Mouse (Mus musculus) stomach, embryonic 16.5 days (tissue): Measurements from ENCODE around the gene Eif3f. TPM values are rescaled to one million over a fixed set of nuclear protein-coding genes. Genes with fewer than 3 reads are reported as not detected.

Source experiments
- polyA plus RNA-seq: library from polyadenylated mRNA; unstranded; fragments of >200 nt; fragmentation: Nextera tagmentation; extraction: Ambion mirVana; gene quantifications from 2 replicates; pipeline ENCODE4 v1.2.1, GENCODE M21; 2015

Gene Eif3f
- polyA plus RNA-seq, 1 experiment from 2014 or later = 63.5 TPM

Other genes starting within 250 kb of the Eif3f start
- not detected in 2 replicates for gene Olfr512, start 221.1 kb upstream of the Eif3f start, polyA plus RNA-seq
- not detected in 2 replicates for gene Olfr513, start 183.4 kb upstream of the Eif3f start, polyA plus RNA-seq
- not detected in 2 replicates for gene Olfr514, start 108.4 kb upstream of the Eif3f start, polyA plus RNA-seq
- not detected in 2 replicates for gene Olfr516, start 83.9 kb upstream of the Eif3f start, polyA plus RNA-seq
- gene Olfr517, start 62.0 kb upstream of the Eif3f start, polyA plus RNA-seq = not detected in 2 replicates
- not detected in 2 replicates for gene Olfr518, start 49.4 kb upstream of the Eif3f start, polyA plus RNA-seq
- not detected in 2 replicates for gene Olfr519, start 40.0 kb upstream of the Eif3f start, polyA plus RNA-seq
- 0.89 and 2.3 TPM in 2 replicates for gene Nlrp10, start 4.2 kb upstream of the Eif3f start, polyA plus RNA-seq
- gene Tub, start 15.9 kb downstream of the Eif3f start, polyA plus RNA-seq = 2.1 and 2.6 TPM in 2 replicates
- gene Ric3, start 148.9 kb downstream of the Eif3f start, polyA plus RNA-seq = 2.4 and 2.9 TPM in 2 replicates
- 5.2 and 8.3 TPM in 2 replicates for gene Lmo1, start 240.8 kb downstream of the Eif3f start, polyA plus RNA-seq